Mouse (Mus musculus) embryonic facial prominence, embryonic 15.5 days (tissue): ENCODE data around the gene Syngr2. TPM values are rescaled to one million over a fixed set of nuclear protein-coding genes. Genes with fewer than 3 reads are reported as not detected.

Source experiments
- ATAC-seq: fragments of 200-750 bp; cut with Nextera tagmentation; 2 replicates; pipeline ENCODE4 v1.8.0; 2017; ENCODE audit warnings: low read depth, moderate TSS enrichment; ENCODE audit not compliant: insufficient number of reproducible peaks, low FRiP score, low TSS enrichment
- H3K27ac ChIP-seq: fragments of 300-500 bp; sonication (generic); replicated peaks from 2 replicates; pipeline ENCODE4 v1.5.1; 2015; ENCODE audit warnings: mild to moderate bottlenecking, inconsistent platforms
- H3K27me3 ChIP-seq: fragments of 300-500 bp; sonication (generic); 2 replicates; pipeline ENCODE4 v1.6.1; 2015; ENCODE audit warnings: inconsistent platforms
- H3K36me3 ChIP-seq: fragments of 300-500 bp; sonication (generic); 2 replicates; pipeline ENCODE4 v1.6.1; 2015; ENCODE audit warnings: mild to moderate bottlenecking, inconsistent platforms
- H3K4me1 ChIP-seq: fragments of 300-500 bp; sonication (generic); 2 replicates; pipeline ENCODE4 v1.6.1; 2015; ENCODE audit warnings: inconsistent platforms
- H3K4me2 ChIP-seq: fragments of 300-500 bp; sonication (generic); replicated peaks from 2 replicates; pipeline ENCODE4 v1.6.1; 2015; ENCODE audit warnings: mild to moderate bottlenecking, inconsistent platforms
- H3K4me3 ChIP-seq: fragments of 300-500 bp; sonication (generic); replicated peaks from 2 replicates; pipeline ENCODE4 v1.5.1; 2015; ENCODE audit warnings: mild to moderate bottlenecking, inconsistent platforms
- H3K9ac ChIP-seq: fragments of 300-500 bp; sonication (generic); 2 replicates; pipeline ENCODE4 v1.6.1; 2015; ENCODE audit warnings: inconsistent platforms
- H3K9me3 ChIP-seq: fragments of 300-500 bp; sonication (generic); replicated peaks from 2 replicates; pipeline ENCODE4 v1.6.1; 2016; ENCODE audit warnings: inconsistent platforms
- WGBS: fragments of 180-500 bp; shearing (Covaris S2); methylation state at CpG from one replicate; pipeline ENCODE4 v1.1.7; 2015; 5-methylcytosine and 5-hydroxymethylcytosine counted together
- polyA plus RNA-seq: library from polyadenylated mRNA; unstranded; fragments of >200 nt; fragmentation: Nextera tagmentation; extraction: Ambion mirVana; gene quantifications from 2 replicates; pipeline ENCODE4 v1.2.1, GENCODE M21; 2015

The Syngr2 gene
- polyA plus RNA-seq, 1 experiment from 2014 or later: 79.6 TPM

DNA sequence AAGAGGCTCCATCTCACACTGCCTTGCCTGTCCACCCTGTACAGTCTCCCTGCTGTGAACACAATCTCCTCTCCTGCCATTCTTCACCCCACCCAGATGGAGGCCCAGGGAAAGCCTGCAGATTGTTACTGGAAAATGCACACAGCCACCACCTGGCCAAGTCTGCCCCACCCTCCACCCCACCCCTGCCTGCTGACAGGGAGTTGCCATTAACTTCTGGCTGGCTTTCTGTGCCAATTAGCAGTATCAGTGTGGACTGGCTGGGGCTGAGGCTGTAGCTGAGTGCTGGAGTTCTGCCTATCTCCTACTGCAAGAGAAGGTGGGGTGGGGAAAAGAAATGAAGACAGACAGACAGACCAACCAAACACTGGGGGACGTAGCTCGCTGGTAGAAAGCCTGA lies 29.1 kb downstream of the Syngr2 start:
- ATAC-seq: 0 out of 2 replicates have a peak, but pooled peaks have one; percentile 48
- H3K27ac ChIP-seq: peak overlapping the region; percentile 44; the same call in 1 of the 2 replicates
- no peak overlapping the region for H3K9ac ChIP-seq
- no peak overlapping the region for H3K4me2 ChIP-seq
- no peaks in the 10 kb centered on the region for H3K36me3 ChIP-seq
- H3K9me3 ChIP-seq: no peaks in the 10 kb centered on the region
- no peaks in the 10 kb centered on the region for H3K27me3 ChIP-seq
- H3K4me3 ChIP-seq: no peak overlapping the region
- H3K4me1 ChIP-seq: peaks cover 18% of the 10 kb centered on the region; the same call in 1 of the 2 replicates
- WGBS: 42% methylated on average over 2 of the region's 2 CpGs

DNA sequence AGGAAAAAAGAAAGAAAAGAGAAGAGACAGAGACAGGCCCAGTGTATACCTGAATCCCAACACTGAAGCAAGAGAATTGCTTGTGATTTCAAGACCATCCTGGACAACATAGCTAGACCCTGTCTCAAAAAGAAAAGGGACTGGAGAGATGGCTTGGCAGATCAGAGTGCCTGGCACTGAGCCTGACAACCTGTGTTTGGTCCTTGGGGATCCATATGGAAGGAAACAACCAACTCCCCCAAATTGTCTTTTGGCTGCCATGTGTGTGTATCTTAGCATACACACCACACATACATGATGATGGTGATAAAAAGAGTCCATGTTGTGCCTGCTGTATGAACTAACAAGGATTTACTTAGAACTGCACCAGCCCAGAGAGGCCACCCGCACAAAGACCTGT lies 29.6 kb downstream of the Syngr2 start:
- Histone ChIP-seq H3K27ac (0 out of 2 replicates have a peak overlapping the region, but pooled peaks have one; percentile 23), H3K9ac (no peak overlapping the region), H3K36me3 (no peaks in the 10 kb centered on the region), H3K4me1 (peaks cover 18% of the 10 kb centered on the region; the same call in 1 of the 2 replicates), H3K4me2 (no peak overlapping the region), H3K4me3 (no peak overlapping the region), H3K9me3 (no peaks in the 10 kb centered on the region), H3K27me3 (no peaks in the 10 kb centered on the region)
- no peak for ATAC-seq
- 83% methylated on average over 1 of the region's 1 CpGs for WGBS

DNA sequence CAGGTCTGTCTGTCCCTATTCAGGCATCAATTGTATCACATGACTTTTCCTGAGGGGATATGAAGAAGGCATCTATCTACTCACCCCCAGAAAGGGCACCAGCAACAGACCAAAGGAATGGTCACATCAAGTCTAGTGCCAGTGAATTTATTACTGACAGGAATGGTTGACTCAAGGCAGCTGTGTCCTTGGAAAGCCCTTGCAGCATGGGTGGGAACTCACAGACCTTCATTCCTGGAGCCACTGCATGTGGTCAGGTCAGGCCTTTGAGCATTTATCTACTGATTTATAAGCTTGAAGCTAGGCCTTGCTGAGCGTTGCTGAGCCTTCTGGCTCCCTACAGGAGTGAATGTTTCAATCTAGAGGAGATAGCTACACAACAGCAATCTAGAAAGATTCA lies 31.4 kb downstream of the Syngr2 start:
- Histone ChIP-seq H3K27me3 (no peaks in the 10 kb centered on the region), H3K36me3 (no peaks in the 10 kb centered on the region), H3K9ac (no peak overlapping the region), H3K4me2 (no peak overlapping the region), H3K9me3 (no peaks in the 10 kb centered on the region), H3K27ac (no peak overlapping the region), H3K4me3 (no peak overlapping the region), H3K4me1 (peaks cover 22% of the 10 kb centered on the region; the same call in 1 of the 2 replicates)
- WGBS: 57% methylated on average over 1 of the region's 1 CpGs
- no peak for ATAC-seq

DNA sequence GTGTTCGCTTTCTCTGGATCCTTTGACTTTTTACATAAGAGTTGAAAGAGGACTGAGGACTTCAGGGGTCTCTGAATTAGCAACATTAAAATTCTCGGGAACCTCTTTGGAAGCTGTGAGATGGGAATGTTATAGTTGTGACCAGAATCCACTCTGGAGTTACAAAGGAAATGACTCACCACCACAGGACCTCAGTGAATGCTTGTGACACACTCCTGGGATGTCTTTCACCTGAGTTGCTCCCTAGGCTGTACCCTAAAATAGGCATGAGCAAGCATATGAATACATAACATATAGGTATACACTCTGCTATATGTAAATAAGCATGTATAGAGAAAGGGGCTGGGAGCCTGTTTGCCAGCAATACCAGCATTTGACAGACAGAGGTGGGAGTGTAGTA lies 34.0 kb downstream of the Syngr2 start:
- H3K4me2 ChIP-seq: no peak overlapping the region

DNA sequence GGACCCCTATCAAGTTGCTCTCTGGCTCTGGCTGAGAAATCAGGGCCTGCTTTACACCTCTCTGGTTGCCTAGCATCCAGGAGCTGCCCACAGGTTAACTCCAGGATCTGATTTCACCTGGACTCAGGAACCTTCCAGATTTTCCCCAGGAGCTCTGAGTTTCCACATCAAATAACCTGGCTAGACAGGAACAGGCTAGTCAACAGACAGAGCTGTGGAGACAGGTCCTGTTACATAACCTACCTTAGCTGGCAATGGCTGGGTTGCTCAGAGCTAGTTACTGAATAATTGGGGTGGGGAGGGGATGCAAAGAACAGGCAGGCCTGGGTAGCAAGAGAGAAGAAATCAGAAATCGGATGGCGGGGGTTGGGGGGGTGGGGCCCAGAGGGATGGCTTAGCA lies 35.5 kb downstream of the Syngr2 start:
- Histone ChIP-seq H3K4me1 (peaks cover 25% of the 10 kb centered on the region), H3K36me3 (no peaks in the 10 kb centered on the region), H3K9ac (no peak overlapping the region), H3K4me3 (no peak overlapping the region), H3K27ac (peak overlapping the region; percentile 63; the same call in 1 of the 2 replicates), H3K9me3 (no peaks in the 10 kb centered on the region), H3K4me2 (no peak overlapping the region), H3K27me3 (no peaks in the 10 kb centered on the region)
- ATAC-seq: no peak
- 62% methylated on average over 2 of the region's 2 CpGs for WGBS

More for the DNA sequence above, 34.0 kb downstream of the Syngr2 start:
- H3K27ac ChIP-seq: no peak overlapping the region
- no peaks in the 10 kb centered on the region for H3K27me3 ChIP-seq
- ATAC-seq: no peak
- 81% methylated on average over 2 of the region's 2 CpGs for WGBS
- H3K36me3 ChIP-seq: no peaks in the 10 kb centered on the region
- peaks cover 22% of the 10 kb centered on the region for H3K4me1 ChIP-seq
- H3K9ac ChIP-seq: no peak overlapping the region
- H3K4me3 ChIP-seq: no peak overlapping the region
- H3K9me3 ChIP-seq: no peaks in the 10 kb centered on the region

DNA sequence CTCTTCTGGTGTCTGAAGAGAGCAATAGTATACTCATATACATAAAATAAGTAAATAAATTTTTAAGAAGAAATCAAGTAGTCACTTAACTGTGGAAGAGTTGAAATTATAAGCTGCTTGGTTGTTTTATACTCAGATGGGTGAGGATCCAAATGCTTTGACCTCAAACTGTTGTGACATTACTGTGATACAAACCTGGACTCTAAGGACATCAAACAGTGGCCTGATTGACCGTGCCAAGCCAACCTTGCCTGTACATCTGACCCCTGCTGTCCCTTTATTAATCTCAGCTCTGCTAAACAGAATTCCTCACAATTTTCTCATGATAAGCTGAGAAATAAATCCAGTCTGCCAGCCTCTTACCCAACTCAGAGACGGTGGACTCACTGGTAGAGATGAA lies 36.2 kb downstream of the Syngr2 start:
- Histone ChIP-seq H3K27me3 (no peaks in the 10 kb centered on the region), H3K36me3 (no peaks in the 10 kb centered on the region), H3K9me3 (no peaks in the 10 kb centered on the region), H3K4me2 (no peak overlapping the region), H3K27ac (no peak overlapping the region), H3K4me1 (peaks cover 31% of the 10 kb centered on the region), H3K4me3 (no peak overlapping the region), H3K9ac (no peak overlapping the region)
- ATAC-seq: no peak
- 74% methylated on average over 2 of the region's 2 CpGs for WGBS

DNA sequence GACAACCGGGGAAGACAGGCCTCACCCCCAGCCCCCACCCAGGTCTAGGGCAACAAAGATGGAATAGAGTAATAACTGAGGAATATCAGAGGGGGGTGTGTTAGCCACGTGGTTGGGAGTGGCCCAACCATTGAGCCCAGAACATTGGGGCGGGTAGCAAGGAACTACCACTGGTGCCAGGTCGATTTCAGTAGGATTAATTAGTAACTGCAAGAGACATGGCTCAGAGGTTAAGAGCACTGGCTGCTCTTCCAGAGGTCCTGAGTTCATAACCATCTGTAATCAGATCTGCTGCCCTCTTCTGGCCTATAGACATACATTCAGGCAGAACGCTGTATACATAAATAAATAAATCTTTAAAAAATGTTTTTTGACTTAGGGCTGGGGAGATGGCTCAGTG lies 37.2 kb downstream of the Syngr2 start:
- peaks cover 31% of the 10 kb centered on the region for H3K4me1 ChIP-seq

DNA sequence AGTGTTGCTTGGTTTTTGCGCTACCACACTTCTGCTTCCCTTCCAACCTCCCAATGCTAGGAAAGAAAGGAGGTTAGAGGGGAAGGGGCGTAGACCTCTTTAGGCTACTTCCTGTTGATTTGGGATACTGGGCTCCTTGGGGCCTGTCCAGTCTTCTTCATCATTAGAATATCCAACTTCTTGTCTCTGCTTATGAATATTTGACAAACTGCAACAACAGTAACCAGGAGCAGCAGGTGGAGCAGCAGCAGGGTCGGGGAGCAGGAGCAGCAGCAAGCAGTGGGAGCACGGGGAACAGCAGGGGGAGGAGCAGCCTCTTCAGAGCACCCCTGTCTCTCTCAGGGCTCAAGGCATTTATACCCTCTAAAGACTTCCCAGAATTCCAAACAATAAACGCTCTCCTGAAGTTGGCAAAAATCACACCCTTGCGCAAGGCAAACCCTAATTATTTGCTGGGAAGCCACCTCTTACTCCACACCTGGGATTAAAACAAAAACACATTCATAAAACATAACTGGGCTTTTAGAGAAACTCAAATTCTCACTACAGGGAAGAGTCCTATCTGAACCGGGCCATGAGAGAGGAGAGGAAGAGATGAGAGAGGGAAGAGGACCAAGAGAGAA lies 38.2 kb downstream of the Syngr2 start:
- Histone ChIP-seq H3K9me3 (no peaks in the 10 kb centered on the region), H3K27ac (peak overlapping the region; percentile 98), H3K4me1 (peaks cover 31% of the 10 kb centered on the region), H3K9ac (peak overlapping the region; percentile 79), H3K27me3 (no peaks in the 10 kb centered on the region), H3K4me3 (peak overlapping the region; percentile 74), H3K36me3 (peaks cover 6% of the 10 kb centered on the region), H3K4me2 (peak overlapping the region; percentile 91)
- ATAC-seq: no peak
- WGBS: 70% methylated on average over 7 of the region's 7 CpGs

More for the DNA sequence above, 37.2 kb downstream of the Syngr2 start:
- Histone ChIP-seq H3K27me3 (no peaks in the 10 kb centered on the region), H3K36me3 (no peaks in the 10 kb centered on the region), H3K9me3 (no peaks in the 10 kb centered on the region), H3K27ac (no peak overlapping the region), H3K4me2 (no peak overlapping the region), H3K4me3 (no peak overlapping the region), H3K9ac (no peak overlapping the region)
- ATAC-seq: no peak
- WGBS: 52% methylated on average over 5 of the region's 5 CpGs

DNA sequence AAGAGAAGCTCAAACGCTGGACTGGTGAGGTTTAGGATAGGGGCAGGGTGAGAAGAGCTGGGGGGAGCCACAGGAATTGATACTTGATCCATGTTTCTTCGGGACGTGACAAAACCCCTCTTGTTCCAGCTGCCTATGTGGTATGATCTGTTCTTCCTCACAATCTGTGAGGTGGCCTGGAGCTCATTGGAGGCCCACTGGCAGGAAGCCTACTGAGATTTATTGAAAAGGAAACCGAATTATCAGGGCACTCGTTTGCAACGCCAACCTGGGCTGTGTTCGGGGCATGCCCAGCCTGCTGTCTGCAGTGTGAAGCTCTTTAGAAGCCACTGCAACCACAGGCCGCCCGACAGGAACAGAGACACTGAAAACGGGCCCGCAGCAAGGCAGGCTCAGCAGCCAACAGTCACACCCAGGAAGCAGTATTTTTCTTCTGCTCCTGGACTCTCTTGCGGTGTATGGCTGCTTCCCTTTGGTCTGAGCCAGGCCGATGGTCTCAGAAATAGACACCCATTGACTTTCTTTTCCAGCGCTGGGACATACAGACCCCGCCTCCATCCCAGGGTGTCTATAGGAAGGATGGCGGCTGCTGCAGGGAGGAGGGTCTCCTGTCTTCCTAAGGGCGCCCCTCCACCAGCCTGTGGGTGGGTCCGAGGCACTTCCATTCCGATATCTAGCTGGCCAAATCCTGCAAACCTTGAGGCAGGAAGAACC lies 39.0 kb downstream of the Syngr2 start:
- H3K9ac ChIP-seq: peak overlapping the region; percentile 79
- H3K9me3 ChIP-seq: no peaks in the 10 kb centered on the region
- peaks cover 31% of the 10 kb centered on the region for H3K4me1 ChIP-seq
- peak overlapping the region; percentile 98 for H3K27ac ChIP-seq
- no peaks in the 10 kb centered on the region for H3K27me3 ChIP-seq
- H3K4me2 ChIP-seq: peak overlapping the region; percentile 91
- 2% methylated on average over 19 of the region's 19 CpGs for WGBS
- H3K36me3 ChIP-seq: peaks cover 14% of the 10 kb centered on the region
- H3K4me3 ChIP-seq: peak overlapping the region; percentile 74
- ATAC-seq: peak; percentile 79

DNA sequence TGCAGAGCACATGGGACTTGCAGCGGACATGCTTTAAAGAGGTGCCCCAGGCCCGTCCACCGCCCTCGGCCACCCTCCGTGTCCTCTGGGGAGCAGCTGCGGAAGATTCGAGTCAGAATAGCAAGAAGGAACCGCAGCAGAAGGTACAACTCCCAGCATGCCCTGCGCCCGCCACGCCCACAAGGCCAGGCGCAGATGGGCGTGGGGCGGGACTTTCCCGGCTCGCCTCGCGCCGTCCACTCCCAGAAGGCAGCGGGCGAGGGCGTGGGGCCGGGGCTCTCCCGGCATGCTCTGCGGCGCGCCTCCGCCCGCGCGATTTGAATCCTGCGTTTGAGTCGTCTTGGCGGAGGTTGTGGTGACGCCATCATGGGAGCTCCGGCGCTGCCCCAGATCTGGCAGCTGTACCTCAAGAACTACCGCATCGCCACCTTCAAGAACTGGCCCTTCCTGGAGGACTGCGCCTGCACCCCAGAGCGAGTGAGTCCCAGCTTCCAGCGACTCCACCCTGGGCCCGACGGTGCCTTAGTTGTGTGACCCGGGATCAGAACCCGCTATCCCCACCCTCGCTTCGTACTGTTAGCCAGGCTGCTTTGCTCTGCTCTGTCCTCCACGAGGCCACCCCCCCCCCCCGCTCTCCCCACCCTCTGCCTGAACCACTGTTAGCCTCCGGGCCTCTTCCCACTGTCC lies 39.7 kb downstream of the Syngr2 start, which contains the start of gene Birc5:
Gene Birc5 (plus strand): TSS at position 267 of the 687 bp plus-strand sequence.
- peaks cover 21% of the 10 kb centered on the region for H3K36me3 ChIP-seq
- H3K4me1 ChIP-seq: peaks cover 31% of the 10 kb centered on the region
- peak; percentile 94 for ATAC-seq
- WGBS: under 1% methylated on average over 51 of the region's 51 CpGs
- no peaks in the 10 kb centered on the region for H3K9me3 ChIP-seq
- peak within 1 kb of the TSS; percentile 74 for H3K4me3 ChIP-seq
- H3K9ac ChIP-seq: peak within 1 kb of the TSS; percentile 79
- H3K27ac ChIP-seq: peak within 1 kb of the TSS; percentile 98
- peak within 1 kb of the TSS; percentile 91 for H3K4me2 ChIP-seq
- no peaks in the 10 kb centered on the region for H3K27me3 ChIP-seq

DNA sequence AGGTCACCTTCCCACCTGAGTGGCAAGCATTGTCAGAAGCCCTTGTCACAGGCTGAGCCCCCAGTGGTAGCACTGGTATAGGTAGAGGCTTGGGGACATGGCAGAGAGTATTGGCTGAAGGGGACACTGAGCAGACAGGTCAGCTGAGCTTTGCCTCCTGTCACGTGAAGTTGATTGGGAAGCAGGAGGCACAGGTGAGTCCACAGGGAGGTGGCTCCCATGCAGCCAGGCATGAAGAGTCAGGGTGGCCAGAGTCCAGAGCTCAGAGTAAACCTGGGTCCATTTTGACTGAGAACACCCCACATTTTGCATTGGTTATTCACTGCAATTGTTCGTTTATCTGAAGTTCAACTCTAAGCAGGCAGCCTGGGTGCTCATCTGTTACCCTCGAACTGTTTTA lies 43.4 kb downstream of the Syngr2 start:
- no peak overlapping the region for H3K9ac ChIP-seq
- H3K36me3 ChIP-seq: peaks cover 50% of the 10 kb centered on the region
- H3K4me1 ChIP-seq: peaks cover 21% of the 10 kb centered on the region
- H3K27me3 ChIP-seq: no peaks in the 10 kb centered on the region
- H3K9me3 ChIP-seq: no peaks in the 10 kb centered on the region
- H3K4me2 ChIP-seq: no peak overlapping the region
- no peak for ATAC-seq
- WGBS: 87% methylated on average over 3 of the region's 3 CpGs
- no peak overlapping the region for H3K27ac ChIP-seq
- H3K4me3 ChIP-seq: no peak overlapping the region
